Mouse (Mus musculus): Measurements from ENCODE around the gene Cd63.

GRCm38 (mm10) chr10:128933574-128933973, 32.8 kb downstream of the Cd63 start, which contains the start of gene Itga7:
- TF ChIP-seq CTCF (IDR thresholded peaks at IDR 0.05; ENCODE audit: low read depth, low read length) (no peak), POLR2A (IDR thresholded peaks at IDR 0.05; ENCODE audit: insufficient read depth, low read length) (no peak), EP300 (IDR thresholded peaks at IDR 0.05; ENCODE audit: insufficient read depth, low read depth, low read length) (no peak)

All from ES-Bruce4 (cell line).